Mouse (Mus musculus): ENCODE measurements around the gene Hoxc4.

Gene Hoxc4

GRCm38 (mm10) chr15:103014166-103015008 is 4.3 kb upstream of the Hoxc4 start:
- DNase-seq, result no peak

- DNase-seq, result no peak
These were observed 3.7 kb upstream of the Hoxc4 start for GRCm38 (mm10) chr15:103015009-103015399.

GRCm38 (mm10) chr15:103015406-103016166 is 3.1 kb upstream of the Hoxc4 start:
- no peak for DNase-seq

- no peak for DNase-seq
These were observed 2.2 kb downstream of the Hoxc4 start for GRCm38 (mm10) chr15:103020899-103021418.

- no peak for DNase-seq
These were observed 2.8 kb downstream of the Hoxc4 start for GRCm38 (mm10) chr15:103021544-103021943.

GRCm38 (mm10) chr15:103024131-103024530 is 5.4 kb downstream of the Hoxc4 start:
- DNase-seq, result no peak

GRCm38 (mm10) chr15:103027266-103028235 is 8.8 kb downstream of the Hoxc4 start:
- DNase-seq, result no peak

- no peak for DNase-seq
These were observed 10.3 kb downstream of the Hoxc4 start for GRCm38 (mm10) chr15:103028916-103029512.

GRCm38 (mm10) chr15:103030142-103030541 is 11.4 kb downstream of the Hoxc4 start:
- no peak for DNase-seq

- DNase-seq, result no peak
These were observed 13.4 kb downstream of the Hoxc4 start for GRCm38 (mm10) chr15:103032167-103032566.

- no peak for DNase-seq
These were observed 14.2 kb downstream of the Hoxc4 start for GRCm38 (mm10) chr15:103032646-103033575.

- DNase-seq, result no peak
These were observed 15.5 kb downstream of the Hoxc4 start for GRCm38 (mm10) chr15:103034043-103034806.

- no peak for DNase-seq
These were observed 16.2 kb downstream of the Hoxc4 start for GRCm38 (mm10) chr15:103034807-103035547.

- no peak for DNase-seq
These were observed 16.8 kb downstream of the Hoxc4 start for GRCm38 (mm10) chr15:103035548-103035881.

GRCm38 (mm10) chr15:103037579-103037978 is 18.8 kb downstream of the Hoxc4 start:
- DNase-seq, result no peak

- no peak for DNase-seq
These were observed 20.2 kb downstream of the Hoxc4 start for GRCm38 (mm10) chr15:103038701-103039480.

GRCm38 (mm10) chr15:103039609-103040008 is 20.9 kb downstream of the Hoxc4 start:
- DNase-seq, result no peak

- no peak for DNase-seq
These were observed 21.9 kb downstream of the Hoxc4 start for GRCm38 (mm10) chr15:103040601-103041000.

- DNase-seq, result no peak
These were observed 22.9 kb downstream of the Hoxc4 start for GRCm38 (mm10) chr15:103041613-103042012.

Data from cerebellum, adult 11 months (tissue).